8 mouse cellular contexts compared by ENCODE assay signal in the genomic region with DNA sequence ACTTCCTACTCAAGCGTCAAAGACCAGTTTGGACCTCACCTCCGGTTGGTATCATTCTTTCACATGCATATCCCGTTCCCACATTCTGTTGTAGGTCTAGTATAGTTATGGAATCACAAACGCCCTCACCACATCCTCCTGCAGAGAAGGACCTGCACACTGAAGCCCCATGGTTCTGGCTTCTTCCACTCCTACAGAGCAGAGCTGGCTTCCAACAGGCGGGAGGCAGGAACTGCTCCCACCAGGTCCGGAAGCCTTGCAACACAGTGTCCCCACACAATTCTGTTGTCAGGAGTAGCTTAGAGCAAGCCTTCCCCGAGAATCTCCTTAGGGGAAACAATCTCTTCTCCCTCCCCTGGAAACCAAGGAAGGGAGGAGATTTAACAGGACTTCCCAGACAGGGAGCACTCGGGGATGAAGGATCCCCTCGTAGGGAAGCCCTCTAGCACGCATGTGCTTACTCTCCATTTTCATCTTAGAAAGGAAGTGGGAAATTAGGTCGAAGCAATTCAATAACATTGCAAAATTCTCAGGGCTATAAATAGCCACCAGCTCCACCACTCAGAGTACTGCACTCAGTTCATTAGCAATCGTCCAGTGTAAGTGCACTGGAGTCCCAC. TPM values are rescaled to one million over a fixed set of nuclear protein-coding genes. Genes with fewer than 3 reads are reported as not detected.
DNase-seq lines count a peak whose midpoint lies in the region; ATAC-seq and TF ChIP-seq lines count a peak whose summit lies in the region.

No protein-coding gene starts in this region.

- H3K9me3 ChIP-seq in embryonic facial prominence, embryonic 12.5 days: no peaks in the 10 kb centered on the region
- H3K9me3 ChIP-seq in embryonic facial prominence, embryonic 10.5 days: no peaks in the 10 kb centered on the region
- H3K9me3 ChIP-seq in stomach, postnatal 0 days (ENCODE audit: control insufficient read depth, low read length): no peaks in the 10 kb centered on the region

- TF ChIP-seq POLR2A in testis, adult 2 months (IDR thresholded peaks at IDR 0.05; ENCODE audit: control insufficient read depth, low read depth, low read length): no peak

- intact Hi-C loops in heart, postnatal 36 days (cut with DNase I): no loop called here

- peaks cover 5% of the 10 kb centered on the region for H3K36me3 ChIP-seq in embryonic facial prominence, embryonic 12.5 days
- H3K36me3 ChIP-seq in embryonic facial prominence, embryonic 10.5 days (replicated peaks): peaks cover 24% of the 10 kb centered on the region
- H3K36me3 ChIP-seq in testis, adult 2 months (ENCODE audit: control insufficient read depth, insufficient read depth, low read length): no peaks in the 10 kb centered on the region
- no peaks in the 10 kb centered on the region for H3K36me3 ChIP-seq in stomach, postnatal 0 days (ENCODE audit: control insufficient read depth, insufficient read depth, low read length)

- peak overlapping the region; percentile 32; the same call in 1 of the 2 replicates for H3K27ac ChIP-seq in embryonic facial prominence, embryonic 12.5 days
- H3K27ac ChIP-seq in embryonic facial prominence, embryonic 10.5 days (replicated peaks): no peak overlapping the region
- H3K27ac ChIP-seq in testis, adult 2 months (ENCODE audit: control insufficient read depth, insufficient read depth, low read depth, low read length): peak overlapping the region; percentile 20; the same call in 1 of the 2 replicates
- peak overlapping the region; percentile 70 for H3K27ac ChIP-seq in stomach, postnatal 0 days (replicated peaks)

- H3K4me1 ChIP-seq in embryonic facial prominence, embryonic 12.5 days: peaks cover 73% of the 10 kb centered on the region
- H3K4me1 ChIP-seq in embryonic facial prominence, embryonic 10.5 days: peaks cover 92% of the 10 kb centered on the region
- H3K4me1 ChIP-seq in testis, adult 2 months (ENCODE audit: control insufficient read depth, insufficient read depth, low read length): peaks cover 5% of the 10 kb centered on the region
- peaks cover 2% of the 10 kb centered on the region; the same call in 1 of the 2 replicates for H3K4me1 ChIP-seq in stomach, postnatal 0 days (replicated peaks; ENCODE audit: control insufficient read depth, insufficient read depth)

- 65% methylated on average over 12 of the region's 12 CpGs for WGBS in embryonic facial prominence, embryonic 12.5 days
- 72% methylated on average over 12 of the region's 12 CpGs for WGBS in embryonic facial prominence, embryonic 10.5 days
- 50% methylated on average over 12 of the region's 12 CpGs for WGBS in stomach, postnatal 0 days

- TF ChIP-seq EP300 in stomach, postnatal 0 days (optimal IDR thresholded peaks at IDR 0.05): no peak

- H3K9ac ChIP-seq in embryonic facial prominence, embryonic 12.5 days: 0 out of 2 replicates have a peak overlapping the region, but pooled peaks have one; percentile 7
- no peak overlapping the region for H3K9ac ChIP-seq in stomach, postnatal 0 days (ENCODE audit: low read length)

- TF ChIP-seq CTCF in testis, adult 2 months (IDR thresholded peaks at IDR 0.05; ENCODE audit: control insufficient read depth, insufficient read depth, insufficient replicate concordance, low read depth, low read length): no peak
- TF ChIP-seq CTCF in stomach, postnatal 0 days (IDR thresholded peaks at IDR 0.05; ENCODE audit: low read depth): no peak

- H3K4me3 ChIP-seq in embryonic facial prominence, embryonic 12.5 days: no peak overlapping the region
- no peak overlapping the region for H3K4me3 ChIP-seq in embryonic facial prominence, embryonic 10.5 days
- no peak overlapping the region for H3K4me3 ChIP-seq in testis, adult 2 months (ENCODE audit: control insufficient read depth, low read depth, low read length)
- H3K4me3 ChIP-seq in stomach, postnatal 0 days (ENCODE audit: low read depth, low read length): no peak overlapping the region

- no peak overlapping the region for H3K4me2 ChIP-seq in embryonic facial prominence, embryonic 12.5 days (replicated peaks)
- H3K4me2 ChIP-seq in stomach, postnatal 0 days (replicated peaks; ENCODE audit: low read depth): peak overlapping the region; percentile 21; the same call in 1 of the 2 replicates

- no peaks in the 10 kb centered on the region for H3K27me3 ChIP-seq in embryonic facial prominence, embryonic 12.5 days
- no peaks in the 10 kb centered on the region for H3K27me3 ChIP-seq in embryonic facial prominence, embryonic 10.5 days (replicated peaks; ENCODE audit: low read depth, poor library complexity, severe bottlenecking)
- H3K27me3 ChIP-seq in testis, adult 2 months (ENCODE audit: control insufficient read depth, insufficient read depth, low read length): no peaks in the 10 kb centered on the region
- no peaks in the 10 kb centered on the region for H3K27me3 ChIP-seq in stomach, postnatal 0 days (ENCODE audit: control insufficient read depth, insufficient read depth, low read length)

- no peak for ATAC-seq in embryonic facial prominence, embryonic 12.5 days (ENCODE audit: insufficient number of reproducible peaks, insufficient read depth, low FRiP score, low TSS enrichment)
- ATAC-seq in stomach, postnatal 0 days (ENCODE audit: low FRiP score, low TSS enrichment): no peak; the same call in 1 of the 2 replicates

- no peak for DNase-seq in embryonic facial prominence, embryonic 10.5 days (ENCODE audit: low spot score)
- DNase-seq in testis, postnatal 14 days (ENCODE audit: low spot score): no peak
- DNase-seq in heart, postnatal 36 days: peak; percentile 50 to 68
- DNase-seq in lung, adult 18-20 months: peak; percentile 59 to 63
- DNase-seq in stomach, postnatal 0 days (ENCODE audit: low spot score): no peak
- no peak for DNase-seq in embryo, embryonic 9.5 days (ENCODE audit: extremely low spot score)

RNA-seq across cellular contexts. Expression of gene Elmo2, which starts 5.6 kb away (rescaled TPM):
- 91.7 TPM in 2 replicates for polyA plus RNA-seq in embryonic facial prominence, embryonic 12.5 days (2016; fragmentation: Nextera tagmentation; extraction: Ambion mirVana)
- polyA plus RNA-seq in embryonic facial prominence, embryonic 10.5 days (2016; fragmentation: Nextera tagmentation; extraction: Ambion mirVana): 91.0 and 93.5 TPM in 2 replicates
- polyA plus RNA-seq in testis, adult 2 months (2012; rRNA removed): 13.8 and 14.3 TPM in 2 replicates
- 10 to 100 TPM; 16.7 to 19.1 TPM for total RNA-seq in heart, postnatal 36 days (2021)
- 21.2 and 22.6 TPM in 2 replicates for polyA plus RNA-seq in stomach, postnatal 0 days (2015; fragmentation: Nextera tagmentation; extraction: Ambion mirVana)

RNA-seq across cellular contexts. Expression of gene Slc35c2, which starts 33.0 kb away (rescaled TPM):
- 52.8 and 57.0 TPM in 2 replicates for polyA plus RNA-seq in embryonic facial prominence, embryonic 12.5 days (2016; fragmentation: Nextera tagmentation; extraction: Ambion mirVana)
- 59.2 and 64.6 TPM in 2 replicates for polyA plus RNA-seq in embryonic facial prominence, embryonic 10.5 days (2016; fragmentation: Nextera tagmentation; extraction: Ambion mirVana)
- polyA plus RNA-seq in testis, adult 2 months (2012; rRNA removed): 55.2 and 58.7 TPM in 2 replicates
- total RNA-seq in heart, postnatal 36 days (2021): 10 to 100 TPM; 17.2 to 18.3 TPM
- polyA plus RNA-seq in stomach, postnatal 0 days (2015; fragmentation: Nextera tagmentation; extraction: Ambion mirVana): 38.5 and 39.3 TPM in 2 replicates

RNA-seq across cellular contexts. Expression of gene Zfp663, which starts 47.9 kb away (rescaled TPM):
- polyA plus RNA-seq in embryonic facial prominence, embryonic 12.5 days (2016; fragmentation: Nextera tagmentation; extraction: Ambion mirVana): 2.6 and 2.9 TPM in 2 replicates
- 3.0 and 3.2 TPM in 2 replicates for polyA plus RNA-seq in embryonic facial prominence, embryonic 10.5 days (2016; fragmentation: Nextera tagmentation; extraction: Ambion mirVana)
- polyA plus RNA-seq in testis, adult 2 months (2012; rRNA removed): not detected in 2 replicates
- not detected for total RNA-seq in heart, postnatal 36 days (2021)
- polyA plus RNA-seq in stomach, postnatal 0 days (2015; fragmentation: Nextera tagmentation; extraction: Ambion mirVana): 0.05 and 0.23 TPM in 2 replicates

Comparison
In these comparisons a context has a peak if more than half of its experiments do, and no peak if none do; other contexts are left out.
1. DNase-seq: peak in heart, postnatal 36 days (2 of 2) and lung, adult 18-20 months (2 of 2); none in embryonic facial prominence, embryonic 10.5 days (single experiment), testis, postnatal 14 days (single experiment), stomach, postnatal 0 days (single experiment) and embryo, embryonic 9.5 days (single experiment).